Mouse (Mus musculus) megakaryocyte, adult 5-6 weeks (primary cell): ENCODE measurements at regions not wholly inside any gene's neighbourhood (a gene's known extent, or its start where the extent isn't known, plus 50 kb on each side); places are given as distances from the start of the nearest gene placed in this dataset.

Experiments
- ATAC-seq: 2 replicates; pipeline ENCODE4 v1.8.0; 2016; ENCODE audit warnings: mild to moderate bottlenecking, inconsistent platforms; ENCODE audit not compliant: poor library complexity, severe bottlenecking

DNA sequence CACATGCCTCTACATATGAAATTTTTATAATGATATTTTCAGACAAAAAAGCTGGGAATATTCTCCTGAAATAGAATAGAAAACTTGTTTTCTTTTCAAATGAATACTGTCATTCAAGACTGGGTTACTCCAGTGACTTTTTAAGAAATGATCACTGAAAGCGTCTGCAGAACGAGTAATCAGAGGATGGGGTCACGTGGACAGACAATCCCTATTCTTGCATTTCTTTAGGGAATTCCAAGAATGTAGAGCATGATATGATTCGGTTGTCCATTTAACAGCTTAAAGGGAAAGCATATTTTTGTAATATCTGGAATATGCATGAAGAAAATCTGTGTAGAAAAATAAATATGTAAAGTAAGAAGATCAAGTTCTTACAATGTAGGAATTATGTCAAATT is 65.6 kb downstream of the 4933402N22Rik start:
- no peak for ATAC-seq

DNA sequence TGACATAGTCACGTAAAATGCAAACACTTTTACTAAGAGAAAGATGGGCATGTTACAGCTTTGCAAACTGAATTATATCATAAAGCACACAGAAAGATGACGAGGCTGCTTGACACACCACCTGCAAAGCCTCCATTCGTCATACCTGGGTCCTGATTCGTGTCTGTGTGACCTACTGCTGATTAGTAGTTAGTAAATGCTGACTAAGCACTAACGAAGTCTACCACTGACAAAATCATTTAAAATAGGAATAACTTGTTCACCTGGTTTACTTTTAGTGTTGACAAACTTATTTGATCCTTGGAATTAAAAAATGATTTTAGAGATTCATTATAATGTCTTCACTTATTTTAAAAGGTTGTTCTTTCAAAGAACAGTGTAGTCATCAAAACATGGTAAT is 71.3 kb downstream of the 4933402N22Rik start:
- ATAC-seq = no peak

DNA sequence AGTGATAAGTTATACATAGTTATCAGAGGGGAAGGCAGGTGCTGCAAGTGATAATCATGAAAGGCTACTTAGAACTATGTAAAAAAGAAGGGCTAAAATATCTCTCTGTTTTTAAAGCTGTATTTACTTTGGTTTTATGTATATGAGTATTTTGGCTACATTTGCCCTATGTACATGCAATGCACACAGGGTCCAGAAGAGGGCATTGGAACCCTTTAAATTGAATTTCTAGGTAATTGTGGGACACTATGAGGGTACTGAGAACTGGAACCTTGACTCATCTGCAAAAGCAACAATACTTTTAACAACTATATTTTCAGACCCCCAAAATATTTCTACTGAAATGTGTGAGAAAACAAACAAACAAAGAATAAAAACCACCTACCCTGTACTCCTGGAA is 82.9 kb downstream of the 4933402N22Rik start:
- ATAC-seq = no peak

DNA sequence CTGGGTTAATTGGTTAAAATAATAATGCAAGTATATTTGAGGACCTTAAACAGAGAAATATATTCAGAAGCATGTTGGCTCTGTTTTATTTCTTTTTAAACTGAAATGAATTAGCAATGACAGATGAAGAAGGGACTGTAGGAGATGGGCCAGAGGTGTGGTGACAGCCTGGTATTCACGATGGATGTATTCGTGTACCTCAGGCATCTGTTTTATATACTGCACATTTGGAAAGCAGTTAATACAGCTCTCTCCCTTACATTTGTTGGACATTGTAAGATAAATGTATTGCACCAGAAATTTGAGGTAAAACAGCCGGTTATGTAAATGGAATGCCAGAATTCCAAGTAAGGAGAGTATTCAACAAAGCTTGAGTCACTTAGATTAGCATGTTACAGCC is 88.6 kb downstream of the 4933402N22Rik start:
- no peak for ATAC-seq

DNA sequence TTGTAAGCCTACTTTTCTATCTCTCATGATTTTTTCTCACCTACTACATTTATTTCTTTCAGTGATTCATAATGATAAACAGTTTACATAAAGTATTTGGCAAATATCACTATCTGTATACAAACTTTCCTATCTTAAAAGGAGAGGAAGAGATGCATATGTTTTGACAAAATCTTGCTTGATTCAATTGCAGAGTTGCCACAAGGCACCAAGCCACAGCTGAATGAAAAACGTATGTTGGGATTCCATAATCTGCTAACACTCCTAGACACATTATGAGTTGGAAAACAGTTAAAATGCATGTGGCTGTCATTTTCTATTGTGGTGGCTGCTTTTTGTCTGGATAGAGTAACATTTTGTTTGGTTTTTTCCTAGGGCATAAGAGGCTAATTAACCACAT is 98.5 kb downstream of the 4933402N22Rik start:
- no peak for ATAC-seq

DNA sequence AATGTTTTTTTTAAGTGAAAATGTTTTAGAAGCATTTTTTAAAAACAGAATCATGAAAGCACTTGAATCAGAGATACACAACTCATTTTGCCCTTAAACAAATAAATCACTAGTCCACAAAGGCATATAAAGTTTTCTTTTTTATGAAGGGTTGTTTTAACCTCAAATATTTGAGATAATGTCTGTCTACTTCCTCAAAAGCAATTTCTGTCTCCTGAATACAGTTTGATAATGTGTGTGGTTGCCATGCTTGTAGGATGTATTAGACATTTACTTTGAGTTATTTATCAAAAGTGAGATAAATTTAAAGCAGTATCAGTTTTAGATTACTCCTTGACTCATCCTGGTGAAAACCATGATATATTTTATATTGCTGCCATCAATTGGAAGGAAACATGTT is 102.6 kb downstream of the 4933402N22Rik start:
- ATAC-seq = no peak

DNA sequence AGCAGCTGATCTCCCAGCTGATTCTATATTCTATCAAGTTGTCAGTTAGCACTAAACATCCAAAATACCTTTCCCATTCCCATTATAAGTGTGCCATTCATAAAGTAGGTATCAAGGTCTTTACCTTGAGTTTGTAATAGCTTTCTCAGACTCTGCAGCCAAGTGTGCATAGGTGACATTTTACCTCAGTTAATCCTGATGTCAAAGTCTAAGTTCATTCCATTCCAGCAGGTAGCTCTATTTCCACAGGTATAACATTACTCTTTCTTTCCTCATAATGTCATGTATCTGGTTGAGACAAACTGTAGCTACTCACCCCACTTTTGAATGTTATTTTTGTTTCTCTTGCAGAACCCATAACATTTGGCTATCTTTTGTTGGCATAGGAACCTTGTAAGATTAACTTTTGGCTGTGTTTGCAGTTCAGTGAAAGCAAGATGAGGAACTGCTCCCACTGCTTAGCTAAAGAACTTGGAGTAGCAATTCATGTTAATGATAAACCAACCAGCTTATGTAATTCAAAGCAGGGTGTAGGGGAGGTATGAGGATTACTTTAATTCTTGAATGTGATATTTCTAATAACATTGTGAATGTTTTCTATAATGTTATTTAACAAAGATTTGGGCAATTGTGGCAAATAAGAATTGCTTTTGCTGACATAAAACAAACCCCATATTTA is 107.0 kb downstream of the 4933402N22Rik start:
- ATAC-seq = no peak

DNA sequence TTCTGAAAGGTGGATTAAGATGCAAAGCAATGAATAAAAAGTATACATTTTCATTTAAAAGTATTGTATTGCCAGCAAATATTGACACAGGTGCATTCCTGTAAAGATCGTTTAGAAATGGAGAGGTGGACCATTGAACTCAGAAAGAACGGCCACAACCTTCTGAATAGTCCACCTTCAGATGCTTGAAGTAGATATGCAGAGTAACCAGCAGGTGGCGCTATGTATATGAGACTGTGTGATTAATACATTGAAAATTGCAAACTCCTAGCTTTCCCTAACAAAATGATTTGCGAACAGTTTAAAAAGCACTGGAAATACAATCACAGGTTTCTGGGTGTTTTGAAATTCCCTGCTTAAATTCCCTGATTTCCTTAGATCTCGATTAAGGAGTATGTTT is 112.2 kb downstream of the 4933402N22Rik start:
- ATAC-seq = peak; percentile 66; the same call in 1 of the 2 replicates

DNA sequence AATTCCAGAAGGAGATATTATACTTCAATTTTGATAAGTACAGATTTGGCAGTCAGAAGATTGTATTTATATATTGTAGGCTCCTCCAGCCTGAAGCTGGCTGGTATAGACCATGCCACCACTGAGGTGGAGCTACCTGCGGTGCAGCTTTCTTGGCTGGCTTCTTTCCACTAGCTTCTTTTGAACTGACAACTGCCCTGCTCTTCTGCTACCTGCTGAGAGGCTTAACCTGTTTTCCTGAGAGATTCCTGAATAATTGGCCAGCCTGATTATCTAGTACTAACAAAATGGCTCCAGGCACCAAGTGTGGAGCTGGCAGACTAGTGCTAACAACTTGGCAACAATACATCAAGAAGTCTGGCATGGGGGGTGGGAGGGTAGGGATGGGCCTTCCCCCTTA is 132.0 kb downstream of the 4933402N22Rik start:
- no peak for ATAC-seq

DNA sequence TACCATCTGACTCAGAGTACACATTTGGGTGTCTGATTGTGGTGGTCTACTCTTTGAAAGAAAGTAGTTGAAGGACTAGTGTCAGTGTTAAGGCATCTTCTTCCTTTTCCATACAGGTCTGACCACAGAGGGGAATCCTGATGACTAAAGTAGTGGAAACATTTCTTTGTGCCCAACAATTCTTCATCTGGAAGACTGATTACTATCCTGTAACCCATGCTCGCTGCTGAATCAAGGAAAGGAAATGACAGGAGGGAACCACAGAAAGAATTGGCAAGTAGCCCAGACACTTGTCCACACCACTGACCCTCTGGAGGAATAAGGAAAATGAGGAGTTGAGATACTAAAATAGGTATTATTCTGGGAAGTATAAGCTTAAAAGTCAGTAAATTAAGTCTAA is 162.3 kb downstream of the 4933402N22Rik start:
- ATAC-seq = no peak

DNA sequence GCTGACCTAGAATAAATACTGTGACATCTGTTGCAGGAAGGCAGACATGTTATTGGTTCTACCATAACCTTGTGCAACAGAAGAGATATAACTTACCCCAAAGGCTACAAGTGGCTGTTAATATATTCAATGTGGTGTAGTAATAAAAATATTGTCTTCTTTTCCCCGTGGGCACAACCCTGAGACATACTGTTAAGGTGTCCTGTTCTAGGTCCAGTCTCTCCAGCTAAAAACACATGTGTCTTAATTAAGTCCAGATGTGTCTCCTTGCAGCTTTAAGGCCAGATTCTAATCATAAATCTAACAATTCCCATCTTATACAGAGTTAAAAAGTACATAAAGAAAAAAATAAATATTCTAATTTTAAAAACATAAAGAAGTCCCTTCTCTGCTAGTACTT is 175.8 kb downstream of the 4933402N22Rik start:
- no peak for ATAC-seq

DNA sequence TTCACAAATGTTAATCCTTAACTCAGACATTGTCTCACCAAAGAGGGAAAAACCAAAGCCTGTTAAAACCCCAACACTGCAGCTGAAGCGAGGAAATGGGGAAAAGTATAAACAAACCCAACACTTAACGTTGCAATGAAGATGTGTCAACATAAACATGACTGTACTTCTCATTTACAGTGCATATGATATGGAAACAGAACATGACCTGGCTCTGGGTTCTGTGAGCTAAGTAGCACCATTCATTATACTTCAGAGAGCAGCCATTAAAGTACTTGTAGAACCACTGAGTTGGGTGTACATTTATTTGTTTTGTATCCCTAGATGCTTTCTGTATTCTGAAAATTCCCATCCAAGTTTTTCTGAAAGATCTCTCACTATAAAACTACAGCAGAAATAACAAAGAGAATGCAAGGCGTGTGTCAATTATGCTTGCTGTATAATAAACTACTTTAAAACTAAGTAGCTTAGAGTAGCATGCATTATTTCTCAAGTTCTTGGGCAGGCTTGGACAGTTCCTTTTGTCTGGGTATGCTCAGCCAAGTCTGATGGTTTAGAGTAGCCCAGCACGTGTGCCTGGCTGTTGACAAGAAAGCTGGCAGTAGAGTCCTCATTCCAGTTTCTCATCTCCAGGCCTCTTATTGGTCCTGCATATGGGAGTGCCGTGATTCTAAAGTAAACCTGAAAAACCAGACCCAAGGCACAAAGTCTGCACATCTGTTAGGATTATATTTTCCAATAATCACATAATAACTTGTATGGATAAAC is 198.9 kb downstream of the 4933402N22Rik start:
- no peak for ATAC-seq

DNA sequence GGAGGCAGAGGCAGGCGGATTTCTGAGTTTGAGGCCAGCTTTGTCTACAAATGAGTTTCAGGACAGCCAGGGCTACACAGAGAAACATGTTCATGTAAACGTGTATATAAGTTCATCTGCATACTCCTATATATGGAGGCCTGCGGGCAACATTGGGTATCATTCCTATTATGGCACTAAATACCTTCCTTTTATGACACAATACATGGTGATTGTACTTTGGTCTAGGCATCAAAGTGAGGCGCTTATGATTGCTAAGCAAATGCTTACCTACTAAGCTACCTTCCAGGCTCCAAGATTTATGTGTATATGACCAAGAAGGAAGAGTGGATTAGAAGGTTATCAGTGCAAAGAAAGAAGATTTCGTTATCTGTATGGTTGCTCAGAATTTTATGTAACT is 207.1 kb downstream of the 4933402N22Rik start:
- ATAC-seq = no peak

DNA sequence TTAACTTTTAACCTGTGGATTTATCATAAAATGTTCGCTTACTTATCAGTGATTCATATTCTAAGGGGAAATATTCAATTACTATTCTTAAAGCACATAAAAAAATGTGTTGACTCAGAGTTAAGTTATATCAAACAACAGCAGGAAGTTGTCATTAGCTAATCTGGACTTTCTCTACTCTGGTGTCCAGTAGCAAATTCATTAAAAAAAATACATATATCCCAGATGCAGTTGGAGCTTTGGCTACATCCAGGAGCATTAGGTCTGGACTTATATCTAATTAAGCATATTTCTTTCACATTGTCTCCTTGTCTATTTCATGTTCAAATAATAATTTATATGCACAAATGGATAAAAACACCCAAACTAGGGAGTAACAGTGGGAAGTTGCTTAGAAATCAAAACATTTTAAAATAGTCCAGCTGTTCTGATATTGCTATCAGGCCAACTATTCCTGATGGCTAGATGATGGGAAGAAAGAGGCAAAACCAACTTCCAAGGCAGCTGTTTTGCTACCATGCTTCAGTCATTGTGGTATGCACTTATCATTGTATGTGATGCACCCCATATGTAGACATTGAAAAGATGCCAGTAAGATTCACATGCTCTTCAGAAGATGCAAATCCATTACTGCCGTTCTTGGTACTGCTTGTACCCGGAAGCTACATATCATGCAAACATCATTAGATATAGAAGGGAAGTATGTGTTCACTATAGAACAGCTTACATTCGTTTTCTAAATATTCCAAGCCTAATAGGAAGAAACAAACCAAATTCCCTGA is 209.8 kb downstream of the 4933402N22Rik start:
- ATAC-seq = no peak

DNA sequence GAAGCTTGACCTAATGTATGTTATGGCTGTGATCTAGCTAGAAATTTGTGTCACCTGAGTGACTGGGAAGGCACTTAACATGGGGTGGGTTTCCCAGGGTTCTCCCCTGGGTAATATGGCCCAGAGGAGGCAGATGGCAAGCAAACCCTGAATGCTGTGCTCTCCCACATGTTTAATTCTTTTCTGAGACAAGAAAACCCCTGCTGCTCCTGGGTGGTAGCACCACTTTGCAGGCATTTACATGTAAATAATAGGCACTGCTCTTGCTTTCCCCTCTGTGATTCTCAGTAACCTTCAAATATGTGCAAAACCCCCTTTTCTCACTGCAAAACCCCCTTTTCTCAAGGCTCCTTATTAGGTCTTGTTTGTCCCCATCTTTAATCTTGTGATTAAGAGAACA is 221.1 kb downstream of the 4933402N22Rik start:
- ATAC-seq = no peak

DNA sequence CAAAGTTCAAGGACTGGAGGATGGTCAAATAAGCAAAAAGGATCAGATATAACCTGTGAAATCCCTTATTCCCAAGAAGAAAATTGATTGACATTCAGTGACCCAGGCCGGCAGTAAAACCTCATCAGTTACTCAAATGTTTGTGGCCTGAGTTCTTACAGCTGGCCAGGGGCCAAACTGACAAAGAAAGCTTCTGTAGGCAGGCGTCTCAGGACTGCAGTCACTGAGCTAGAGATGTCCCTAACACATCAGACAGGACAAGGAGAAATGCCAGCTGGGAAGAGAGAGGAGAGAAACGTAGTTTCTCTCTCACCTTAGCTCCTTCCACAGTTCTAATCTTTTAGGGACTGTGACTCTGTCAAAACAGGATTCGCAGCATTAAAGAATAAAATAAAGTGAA is 229.9 kb upstream of the Sema3d start:
- ATAC-seq = no peak

DNA sequence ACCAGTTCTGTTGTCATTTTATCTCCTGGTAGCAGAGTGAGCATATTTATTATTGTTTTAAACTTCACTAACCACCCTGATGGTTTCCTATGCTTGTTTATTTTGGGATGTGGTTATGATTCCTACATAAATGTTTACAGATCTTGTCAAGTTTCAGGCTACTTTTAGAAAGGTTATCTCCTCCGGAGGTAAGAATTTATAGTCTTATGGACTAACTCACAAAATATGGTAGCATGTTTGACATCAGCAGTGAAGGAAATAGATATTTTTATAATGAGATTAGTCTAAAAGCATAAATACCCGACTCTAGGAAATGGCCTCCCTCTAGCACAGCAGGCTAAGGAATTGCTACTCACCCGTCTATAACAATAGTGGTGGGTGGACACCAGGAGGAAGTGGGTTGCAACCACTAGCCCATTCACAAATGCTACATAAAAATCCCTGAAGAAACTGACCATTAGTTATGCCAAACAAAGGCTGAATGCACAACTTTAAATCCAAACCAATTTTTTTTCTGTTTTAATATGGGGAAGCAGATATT is 228.6 kb upstream of the Sema3d start:
- no peak for ATAC-seq

DNA sequence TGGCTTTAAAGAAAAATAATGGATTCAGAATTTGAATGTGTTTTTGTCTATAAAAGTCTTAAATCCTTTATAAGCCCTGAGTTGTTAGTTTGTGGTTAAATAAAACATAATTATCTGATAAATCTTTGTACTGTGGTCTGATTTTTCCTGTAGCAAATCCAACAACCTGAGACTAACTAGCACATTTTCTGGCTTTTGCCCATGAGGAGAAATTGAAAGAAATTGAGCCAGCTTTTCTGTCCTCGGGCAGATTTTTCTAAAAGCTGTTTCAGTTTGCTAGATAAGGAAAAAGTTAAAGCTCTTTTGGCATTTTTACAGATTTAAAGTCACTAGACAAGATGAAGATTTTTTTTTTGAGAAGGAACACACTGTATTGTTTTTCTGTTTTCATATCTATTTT is 191.5 kb upstream of the Sema3d start:
- ATAC-seq = no peak

DNA sequence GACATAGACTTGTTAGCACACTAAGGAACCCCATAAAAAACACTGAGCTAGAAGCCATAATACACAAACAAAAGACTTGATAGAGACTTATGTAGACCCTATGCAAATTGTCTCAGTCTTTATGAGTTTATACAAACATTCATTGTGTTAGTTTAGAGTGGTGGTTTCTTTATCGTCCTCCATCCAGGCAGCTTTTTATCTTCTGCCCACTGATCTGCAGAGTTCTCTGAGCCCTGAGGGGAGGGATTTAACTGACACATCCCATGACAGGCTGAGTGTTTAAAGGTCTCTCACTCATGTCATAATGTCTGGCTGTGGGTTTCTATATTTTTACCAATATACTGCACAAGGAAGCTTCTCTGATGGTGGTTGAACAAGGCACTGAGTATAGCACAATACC is 175.7 kb upstream of the Sema3d start:
- ATAC-seq = no peak

DNA sequence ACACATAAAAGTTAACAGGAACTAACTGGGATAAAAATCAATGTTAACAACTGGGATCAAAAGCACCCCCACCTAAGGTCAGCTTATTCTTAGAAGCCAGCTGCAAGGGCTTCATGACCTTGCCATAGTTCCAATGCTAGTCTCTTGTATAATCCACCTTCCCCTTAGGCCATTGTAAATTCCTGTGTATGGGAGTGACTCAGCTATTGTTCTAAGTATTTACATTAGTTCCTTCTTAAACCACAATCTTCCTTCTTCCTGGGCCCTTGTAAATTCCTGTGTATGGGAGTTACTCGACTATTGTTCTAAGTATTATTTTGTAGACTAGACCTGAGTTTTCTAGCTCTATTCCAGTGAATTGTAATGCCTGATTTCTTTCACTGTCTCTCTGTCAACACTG is 173.6 kb upstream of the Sema3d start:
- ATAC-seq = no peak

DNA sequence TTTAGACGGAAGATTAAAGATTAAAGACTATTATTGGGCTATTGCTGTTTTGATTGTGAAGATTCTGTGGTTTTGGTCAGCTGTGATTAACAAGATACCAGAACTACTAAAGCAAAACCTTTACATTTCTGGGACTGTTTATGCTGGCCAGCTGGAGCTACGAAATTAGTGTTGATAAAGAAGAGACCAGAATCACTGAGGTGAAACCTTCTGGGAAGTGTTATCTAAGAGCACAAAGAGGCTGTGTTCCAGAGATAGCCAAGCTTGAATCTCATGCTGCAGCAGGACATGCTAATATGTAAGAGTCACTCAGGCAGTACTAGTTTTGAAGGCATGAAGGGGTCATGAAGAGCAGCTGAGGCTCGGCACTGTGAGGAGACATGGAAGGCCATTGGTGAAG is 169.7 kb upstream of the Sema3d start:
- ATAC-seq = no peak
